Mouse (Mus musculus) lung, postnatal 0 days (tissue): Measurements from ENCODE around the gene Gm7579. TPM values are rescaled to one million over a fixed set of nuclear protein-coding genes. Genes with fewer than 3 reads are reported as not detected.
"Not testable (repeated sequence)": the region's sequence is repeated elsewhere in the genome, so short reads cannot be mapped to it uniquely, and the experiment has no call there.

Source experiments
- ATAC-seq: fragments of 200-750 bp; cut with Nextera tagmentation; 2 replicates; pipeline ENCODE4 v1.8.0; 2017; ENCODE audit warnings: moderate library complexity
- DNase-seq: peaks from one replicate; pipeline ENCODE4 v3.0.0-alpha.2; 2016; ENCODE audit warnings: low spot score
- H3K27ac ChIP-seq: fragments of 300-500 bp; sonication (generic); 2 replicates; pipeline ENCODE4 v1.5.1; 2014; ENCODE audit warnings: antibody characterized with exemption, mild to moderate bottlenecking, low read length, mixed read lengths
- H3K27me3 ChIP-seq: fragments of 300-500 bp; sonication (generic); replicated peaks from 2 replicates; pipeline ENCODE4 v1.6.1; 2014; ENCODE audit warnings: low read length, mixed read lengths; ENCODE audit not compliant: insufficient read depth
- H3K36me3 ChIP-seq: fragments of 300-500 bp; sonication (generic); 2 replicates; pipeline ENCODE4 v1.6.1; 2014; ENCODE audit warnings: low read length, mixed read lengths; ENCODE audit not compliant: insufficient read depth
- H3K4me1 ChIP-seq: fragments of 300-500 bp; sonication (generic); 2 replicates; pipeline ENCODE4 v1.6.1; 2014; ENCODE audit warnings: antibody characterized with exemption, low read depth, low read length, mixed read lengths; ENCODE audit not compliant: insufficient read depth
- H3K4me2 ChIP-seq: fragments of 300-500 bp; sonication (generic); replicated peaks from 2 replicates; pipeline ENCODE4 v1.6.1; 2014; ENCODE audit warnings: low read depth, mild to moderate bottlenecking, low read length, moderate library complexity, mixed read lengths
- H3K4me3 ChIP-seq: fragments of 300-500 bp; sonication (generic); 2 replicates; pipeline ENCODE4 v1.5.1; 2014; ENCODE audit warnings: low read depth, low read length
- H3K9ac ChIP-seq: fragments of 300-500 bp; sonication (generic); replicated peaks from 2 replicates; pipeline ENCODE4 v1.6.1; 2014; ENCODE audit warnings: low read depth, mild to moderate bottlenecking
- H3K9me3 ChIP-seq: fragments of 300-500 bp; sonication (generic); 2 replicates; pipeline ENCODE4 v1.6.1; 2016; ENCODE audit warnings: low read length, mixed read lengths
- CTCF ChIP-seq: IDR thresholded peaks from 2 replicates; pipeline ENCODE4 v1.5.1; 2016; ENCODE audit warnings: antibody characterized with exemption, mild to moderate bottlenecking
- EP300 ChIP-seq: IDR thresholded peaks from 2 replicates; pipeline ENCODE4 v1.6.1; 2016; ENCODE audit warnings: antibody characterized with exemption, mild to moderate bottlenecking, control low read depth
- WGBS: fragments of 180-500 bp; shearing (Covaris S2); extraction: QIAGEN DNeasy Blood & Tissue Kit; methylation state at CpG from one replicate; pipeline ENCODE4 v1.1.7; 2014; 5-methylcytosine and 5-hydroxymethylcytosine counted together
- polyA plus RNA-seq: library from polyadenylated mRNA; unstranded; fragments of >200 nt; fragmentation: Nextera tagmentation; extraction: Ambion mirVana; gene quantifications from 2 replicates; pipeline ENCODE4 v1.2.1, GENCODE M21; 2015

The Gm7579 gene
- polyA plus RNA-seq, 1 experiment from 2014 or later, result not detected

DNA sequence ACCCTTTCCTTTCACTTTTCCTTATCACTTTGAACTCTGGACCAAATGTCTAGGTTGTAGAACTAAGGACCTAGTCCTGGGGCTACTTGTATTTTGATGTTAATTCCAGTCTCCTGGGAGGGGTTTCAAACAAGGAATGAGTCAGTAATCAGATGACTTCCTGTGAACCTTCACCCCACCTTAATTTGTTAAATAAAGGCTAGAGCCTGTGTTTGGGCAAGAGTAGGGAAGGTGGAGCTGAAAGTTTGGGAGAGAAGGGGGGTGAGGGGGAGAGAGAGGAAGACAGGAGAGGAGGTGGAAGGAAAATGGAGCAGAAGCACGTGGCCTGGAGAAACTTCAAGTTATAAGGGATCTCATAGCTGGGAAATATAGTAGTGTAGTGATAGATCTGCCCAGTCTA lies 19.9 kb downstream of the Gm7579 start:
- Histone ChIP-seq H3K9me3 (no peaks in the 10 kb centered on the region), H3K4me1 (no peaks in the 10 kb centered on the region), H3K36me3 (no peaks in the 10 kb centered on the region), H3K4me3 (no peak overlapping the region), H3K27ac (no peak overlapping the region), H3K4me2 (no peak overlapping the region), H3K9ac (no peak overlapping the region), H3K27me3 (no peaks in the 10 kb centered on the region)
- DNase-seq (no peak), ATAC-seq (no peak)
- WGBS, result 20% methylated on average over 1 of the region's 1 CpGs
- TF ChIP-seq EP300 (no peak), CTCF (no peak)

DNA sequence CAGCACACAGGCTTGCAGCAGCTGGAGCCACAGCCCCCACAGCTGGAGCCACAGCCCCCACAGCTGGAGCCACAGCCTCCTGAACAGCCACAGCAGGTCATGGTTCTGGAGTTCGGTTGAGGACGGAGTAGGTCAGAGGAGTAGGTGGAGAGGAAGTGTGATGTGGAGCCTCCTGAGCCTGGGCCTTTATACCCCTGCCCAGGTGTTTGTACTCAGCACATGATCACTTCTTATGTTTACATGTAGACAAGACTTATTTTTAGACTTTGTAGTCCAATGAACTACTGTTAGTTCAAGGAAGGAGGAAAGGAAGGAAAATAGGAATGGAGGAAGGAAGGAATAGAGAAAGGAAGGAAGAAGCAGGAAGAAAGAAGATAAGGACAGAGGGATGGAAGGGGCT lies 29.3 kb downstream of the Gm7579 start, which contains the start of gene Gm40460:
Gene Gm40460, minus strand, starts transcription at position 101 of the 400 bp plus-strand sequence.
- DNase-seq (no peak), ATAC-seq (no peak)
- WGBS, result 50% methylated on average over 2 of the region's 2 CpGs

DNA sequence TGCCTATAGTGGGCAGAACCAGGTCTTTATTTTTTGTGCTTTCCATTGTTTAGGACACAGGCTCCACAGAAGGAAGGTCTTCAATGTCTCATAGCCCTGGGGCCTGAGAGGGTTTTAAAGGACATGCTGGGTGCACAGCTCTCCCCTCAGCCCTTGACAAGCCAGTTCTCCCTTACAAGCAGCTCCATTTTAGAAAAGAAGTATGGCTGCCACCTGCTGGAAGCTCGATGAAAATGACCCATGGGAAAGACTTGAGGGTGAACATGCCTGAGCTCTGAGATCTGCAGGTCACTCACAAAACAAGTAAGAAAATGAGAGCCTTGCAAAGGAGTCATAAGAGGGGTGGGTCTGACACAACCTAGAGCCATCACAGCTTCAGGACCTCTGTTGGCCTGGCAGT lies 38.2 kb downstream of the Gm7579 start:
- Histone ChIP-seq H3K4me1 (no peaks in the 10 kb centered on the region), H3K4me3 (no peak overlapping the region), H3K36me3 (no peaks in the 10 kb centered on the region), H3K27me3 (no peaks in the 10 kb centered on the region), H3K4me2 (no peak overlapping the region), H3K9me3 (no peaks in the 10 kb centered on the region), H3K27ac (no peak overlapping the region), H3K9ac (no peak overlapping the region)
- TF ChIP-seq CTCF (peak; percentile 66), EP300 (no peak)
- ATAC-seq (no peak), DNase-seq (peak; percentile 57)
- 0% methylated on average over 1 of the region's 1 CpGs for WGBS

More for the DNA sequence above, 29.3 kb downstream of the Gm7579 start, which contains the start of gene Gm40460:
- no peak within 1 kb of the TSS for H3K4me3 ChIP-seq
- H3K4me1 ChIP-seq, result no peaks in the 10 kb centered on the region
- no peak within 1 kb of the TSS for H3K4me2 ChIP-seq
- H3K27me3 ChIP-seq, result no peaks in the 10 kb centered on the region
- H3K9me3 ChIP-seq, result no peaks in the 10 kb centered on the region
- no peaks in the 10 kb centered on the region for H3K36me3 ChIP-seq
- TF ChIP-seq CTCF, result no peak
- TF ChIP-seq EP300, result no peak
- no peak within 1 kb of the TSS for H3K9ac ChIP-seq
- no peak within 1 kb of the TSS for H3K27ac ChIP-seq

DNA sequence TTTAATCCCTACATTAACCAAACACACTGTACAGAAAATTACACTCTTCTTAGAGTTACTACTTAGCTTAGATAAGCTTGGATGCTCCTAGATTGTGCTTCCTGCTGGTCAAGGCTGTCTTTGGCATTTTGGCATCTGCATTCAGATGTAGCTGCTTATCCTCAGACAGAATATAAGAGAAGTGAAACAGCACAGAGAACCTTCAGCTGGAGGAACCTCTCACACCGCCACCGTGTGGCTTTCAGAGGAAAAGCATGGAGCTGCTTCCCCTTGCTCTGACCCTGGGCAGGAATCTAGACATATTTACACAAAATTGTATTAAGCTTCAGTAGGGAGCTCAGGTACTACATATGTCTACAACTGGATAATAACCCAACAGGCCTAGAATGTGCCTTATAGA lies 43.9 kb downstream of the Gm7579 start:
- H3K9ac ChIP-seq, result no peak overlapping the region
- peak; percentile 61 for DNase-seq
- WGBS, result 0% methylated on average over 2 of the region's 2 CpGs

DNA sequence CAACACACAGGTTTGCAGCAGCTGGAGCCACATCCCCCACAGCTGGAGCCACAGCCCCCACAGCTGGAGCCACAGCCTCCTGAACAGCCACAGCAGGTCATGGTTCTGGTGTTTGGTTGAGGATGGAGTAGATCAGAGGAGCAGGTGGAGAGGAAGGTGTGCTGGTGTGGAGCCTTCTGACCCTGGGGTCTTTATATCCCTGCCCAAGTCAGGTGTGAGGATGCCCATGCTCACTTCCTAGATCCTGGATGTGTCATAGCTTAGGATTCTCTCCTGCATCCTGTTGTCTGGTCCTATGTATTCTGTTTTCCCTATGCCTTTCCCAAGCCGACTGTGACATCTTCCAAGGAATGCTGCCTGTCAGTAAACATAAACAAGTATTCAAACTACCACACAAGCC lies 46.6 kb downstream of the Gm7579 start, which contains the start of gene Gm2431:
Gene Gm2431, minus strand, starts transcription at position 101 of the 400 bp plus-strand sequence.
- not testable (repeated sequence) for H3K4me1 ChIP-seq, DNase-seq, H3K36me3 ChIP-seq, H3K9ac ChIP-seq, H3K4me3 ChIP-seq, ATAC-seq, H3K27ac ChIP-seq, H3K4me2 ChIP-seq, H3K27me3 ChIP-seq, H3K9me3 ChIP-seq
- 30% methylated on average over 1 of the region's 1 CpGs for WGBS

More for the DNA sequence above, 43.9 kb downstream of the Gm7579 start:
- no peak overlapping the region for H3K27ac ChIP-seq
- H3K4me3 ChIP-seq, result no peak overlapping the region
- no peaks in the 10 kb centered on the region for H3K27me3 ChIP-seq
- no peaks in the 10 kb centered on the region for H3K4me1 ChIP-seq
- H3K36me3 ChIP-seq, result no peaks in the 10 kb centered on the region
- H3K4me2 ChIP-seq, result no peak overlapping the region
- no peaks in the 10 kb centered on the region for H3K9me3 ChIP-seq
- no peak for ATAC-seq
- TF ChIP-seq EP300 (no peak), CTCF (peak; percentile 74)

Other genes with a start within 250 kb of the Gm7579 start
- gene Mob2, start 150.8 kb upstream of the Gm7579 start, polyA plus RNA-seq, result 85.9 and 104 TPM in 2 replicates
- 5.5 and 6.0 TPM in 2 replicates for gene Dusp8, start 116.0 kb upstream of the Gm7579 start, polyA plus RNA-seq
- gene Gm45618, start 91.1 kb upstream of the Gm7579 start, polyA plus RNA-seq, result not detected in 2 replicates
- gene Gm39115, start 75.8 kb upstream of the Gm7579 start, polyA plus RNA-seq, result not detected in 2 replicates
- not detected in 2 replicates for gene Gm45337, start 67.3 kb upstream of the Gm7579 start, polyA plus RNA-seq
- not detected in 2 replicates for gene Gm29735, start 54.7 kb upstream of the Gm7579 start, polyA plus RNA-seq
- gene Gm4553, start 46.1 kb upstream of the Gm7579 start, polyA plus RNA-seq, result not detected in 2 replicates
- gene Krtap5-2, start 35.9 kb upstream of the Gm7579 start, polyA plus RNA-seq, result not detected in 2 replicates
- gene Gm10153, start 21.5 kb upstream of the Gm7579 start, polyA plus RNA-seq, result not detected in 2 replicates
- gene Krtap5-3, start 10.5 kb upstream of the Gm7579 start, polyA plus RNA-seq, result not detected in 2 replicates
- gene Krtap5-5, start 18.1 kb downstream of the Gm7579 start, polyA plus RNA-seq, result not detected in 2 replicates
- gene Gm40460, start 29.2 kb downstream of the Gm7579 start, polyA plus RNA-seq, result not detected in 2 replicates
- not detected in 2 replicates for gene Gm2431, start 46.5 kb downstream of the Gm7579 start, polyA plus RNA-seq
- gene Gm4559, start 62.5 kb downstream of the Gm7579 start, polyA plus RNA-seq, result not detected in 2 replicates
- not detected in 2 replicates for gene Krtap5-1, start 85.3 kb downstream of the Gm7579 start, polyA plus RNA-seq
- gene Krtap5-4, start 91.7 kb downstream of the Gm7579 start, polyA plus RNA-seq, result not detected in 2 replicates
- gene Ifitm10, start 161.9 kb downstream of the Gm7579 start, polyA plus RNA-seq, result 15.0 and 15.5 TPM in 2 replicates
- 0.80 TPM in 1 of 2 replicates, not detected in the other for gene Gm49369, start 170.8 kb downstream of the Gm7579 start, polyA plus RNA-seq
- gene Ctsd, start 176.2 kb downstream of the Gm7579 start, polyA plus RNA-seq, result 469 and 481 TPM in 2 replicates
- 0.47 and 1.1 TPM in 2 replicates for gene Syt8, start 223.0 kb downstream of the Gm7579 start, polyA plus RNA-seq
- gene Tnni2, start 229.9 kb downstream of the Gm7579 start, polyA plus RNA-seq, result 1.9 and 2.1 TPM in 2 replicates
- gene Lsp1, start 248.9 kb downstream of the Gm7579 start, polyA plus RNA-seq, result 90.8 and 92.3 TPM in 2 replicates